Mouse (Mus musculus) right cerebral cortex, postnatal 36 days (tissue): ENCODE data around the gene Jak1.
"Not testable (repeated sequence)": the region's sequence is repeated elsewhere in the genome, so short reads cannot be mapped to it uniquely, and the experiment has no call there.

ENCODE experiments used
- DNase-seq, 2 experiments: peaks; one replicate each; pipeline ENCODE4 v3.0.0; 2022; ENCODE audit warnings: low spot score in 2 of 2, mixed read lengths in 1 of 2

Jak1 gene

DNA sequence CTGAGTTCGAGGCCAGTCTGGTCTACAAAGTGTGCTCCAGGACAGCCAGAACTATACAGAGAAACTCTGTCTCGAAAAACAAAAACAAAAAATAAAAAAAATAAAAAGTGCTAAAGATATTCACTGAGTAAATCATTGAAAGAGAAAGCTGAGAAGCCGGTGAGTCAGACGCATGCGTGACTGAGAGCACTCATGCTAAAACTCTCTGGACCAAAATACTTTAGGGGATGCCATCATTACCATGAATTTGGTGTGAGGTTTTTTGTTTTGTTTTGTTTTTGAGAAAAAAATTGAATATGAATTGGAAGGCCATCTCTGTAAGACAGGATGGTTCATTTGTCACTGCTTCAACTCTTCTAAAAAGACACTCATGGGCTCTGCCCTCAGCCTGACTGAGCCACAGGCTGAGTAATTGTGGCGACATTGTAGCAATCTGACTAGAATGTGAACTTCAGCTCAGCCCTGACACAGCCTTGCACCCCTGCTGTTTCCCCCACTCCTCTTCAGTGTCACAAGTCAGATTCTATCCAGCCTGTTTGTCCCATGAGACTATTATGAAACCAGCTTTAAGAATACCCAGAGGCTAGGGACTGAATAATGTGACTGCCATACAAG, 11.5 kb upstream of the Jak1 start:
- DNase-seq = no peak

DNA sequence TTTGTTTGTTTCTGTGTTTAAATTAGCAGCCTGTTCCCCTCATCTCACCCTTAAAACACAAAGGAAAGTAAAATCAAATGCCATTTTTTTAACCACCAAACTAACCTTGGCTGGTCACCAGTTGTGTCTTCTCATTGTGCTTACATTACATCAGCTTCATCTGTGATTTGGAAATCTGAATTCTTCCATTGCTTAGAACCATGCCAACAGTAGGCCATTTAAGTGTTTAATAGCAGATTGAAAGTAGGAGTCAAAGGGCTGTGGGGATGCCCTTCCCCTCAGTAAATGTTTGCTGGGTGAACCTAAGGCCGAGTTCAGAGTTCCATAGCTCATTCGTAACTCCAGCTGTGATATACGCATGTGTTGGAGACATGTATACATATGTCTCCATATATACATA, 10.8 kb upstream of the Jak1 start:
- no peak for DNase-seq

DNA sequence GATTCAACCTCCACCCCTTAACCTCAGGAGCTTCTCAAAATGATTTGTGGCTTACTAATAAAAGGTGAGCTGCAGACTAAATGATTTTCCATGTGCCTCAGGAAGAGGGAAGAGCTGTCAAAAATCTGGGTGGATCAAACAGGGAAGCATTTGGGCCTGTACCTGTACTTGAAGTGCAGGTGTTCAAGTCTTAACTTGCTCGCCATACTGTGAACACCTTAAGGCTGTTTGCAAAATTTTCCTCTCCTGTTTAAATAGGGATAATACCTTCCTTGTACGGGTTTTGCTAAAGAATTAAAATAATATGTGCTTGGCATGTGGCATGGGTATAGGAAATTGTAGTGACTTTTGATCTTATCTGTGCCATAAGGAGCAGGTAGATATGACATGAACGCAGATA, 5.7 kb upstream of the Jak1 start:
- DNase-seq = no peak

DNA sequence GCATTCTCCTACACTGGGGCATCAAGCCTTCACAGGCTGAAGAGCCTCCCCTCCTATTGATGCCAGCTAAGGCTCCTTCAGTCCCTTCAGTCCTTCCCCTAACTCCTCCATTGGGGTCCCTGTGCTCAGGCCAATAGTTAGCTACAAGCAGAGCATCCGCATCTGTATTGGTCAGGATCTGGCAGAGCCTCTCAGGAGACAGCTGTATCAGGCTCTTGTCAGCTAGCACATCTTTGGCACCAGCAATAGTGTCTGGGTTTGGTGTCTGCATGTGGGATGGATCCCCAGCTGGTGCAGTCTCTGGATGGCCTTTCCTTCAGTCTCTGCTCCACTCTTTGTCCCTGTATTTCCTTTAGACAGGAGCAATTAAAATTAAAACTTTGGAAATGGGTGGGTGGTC, 3.4 kb upstream of the Jak1 start:
- not testable (repeated sequence) for DNase-seq

DNA sequence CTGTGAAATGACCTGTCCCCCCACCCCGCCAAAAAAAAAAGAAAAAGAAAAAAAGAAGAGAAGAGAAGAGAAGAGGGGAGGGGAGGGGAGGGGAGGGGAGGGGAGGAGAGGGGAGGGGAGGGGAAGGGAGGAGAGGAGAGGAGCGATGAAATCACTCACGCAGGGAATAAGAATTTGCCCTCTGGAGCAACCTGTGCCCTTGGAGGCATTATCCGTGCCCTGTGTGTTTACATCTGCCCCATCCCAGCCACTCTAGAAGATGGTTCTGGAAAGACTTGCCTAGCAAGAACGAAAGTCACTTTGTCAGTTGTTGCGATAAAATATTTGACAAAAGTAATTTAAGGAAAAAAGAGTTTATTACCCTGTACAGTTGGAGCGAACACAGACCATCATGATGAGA, 441 bp upstream of the Jak1 start:
- DNase-seq = no peak

DNA sequence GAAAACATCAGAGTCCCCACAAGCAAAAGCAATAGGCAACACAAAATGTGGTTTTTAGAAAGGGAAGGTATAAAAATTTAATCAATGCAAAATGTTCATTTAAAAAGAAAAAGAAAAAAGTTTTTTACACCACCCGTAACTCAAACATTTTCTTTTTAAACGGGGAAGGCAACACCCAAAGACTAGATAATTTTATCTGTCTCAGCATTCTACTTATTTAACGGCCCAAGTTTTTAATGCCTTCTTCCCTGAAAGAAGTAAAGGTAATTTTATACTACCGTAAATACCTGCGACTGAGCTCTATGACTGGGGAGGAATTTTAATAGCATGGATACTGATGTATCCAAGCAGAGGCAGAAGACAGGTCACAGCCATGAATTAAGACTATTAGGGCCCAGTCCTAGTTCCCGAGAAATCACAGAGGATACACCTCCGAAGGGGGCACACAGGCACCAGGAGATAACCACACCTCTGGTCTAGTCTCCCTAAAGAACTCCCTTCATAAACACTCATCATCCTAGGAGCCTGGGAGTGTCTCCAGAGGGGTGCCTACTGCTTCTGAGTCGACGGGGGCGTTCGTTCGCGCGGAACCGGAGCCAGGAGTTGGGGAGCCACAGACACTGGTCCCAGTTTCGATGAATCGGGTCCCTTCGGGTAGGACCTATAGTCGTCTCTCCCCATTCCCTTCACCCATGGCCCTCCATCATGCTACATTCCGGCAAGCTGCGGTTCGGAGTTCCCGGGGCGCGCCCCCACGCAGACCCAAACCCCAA, 928 bp downstream of the Jak1 start:
- peak in 1 of 2 experiments; percentile 28 for DNase-seq

DNA sequence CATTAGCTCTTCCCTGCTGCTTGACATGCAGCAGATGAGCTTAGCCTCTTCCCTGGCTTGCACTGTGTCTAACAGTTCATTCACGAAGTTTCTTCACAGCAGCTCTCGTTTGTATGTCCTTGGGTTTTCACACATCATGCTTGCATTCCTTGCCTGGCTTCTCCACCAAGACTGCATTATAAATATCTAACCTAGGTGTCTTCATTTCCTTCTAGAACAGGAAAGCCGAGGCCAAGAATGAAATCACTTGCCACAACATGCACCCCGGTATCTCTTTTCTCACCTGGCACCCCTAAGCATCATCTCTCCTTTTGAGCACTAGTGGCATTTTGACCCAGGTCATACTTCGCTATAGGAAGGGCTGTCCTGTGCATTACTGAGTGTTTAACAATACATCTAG, 3.5 kb downstream of the Jak1 start:
- no peak for DNase-seq

DNA sequence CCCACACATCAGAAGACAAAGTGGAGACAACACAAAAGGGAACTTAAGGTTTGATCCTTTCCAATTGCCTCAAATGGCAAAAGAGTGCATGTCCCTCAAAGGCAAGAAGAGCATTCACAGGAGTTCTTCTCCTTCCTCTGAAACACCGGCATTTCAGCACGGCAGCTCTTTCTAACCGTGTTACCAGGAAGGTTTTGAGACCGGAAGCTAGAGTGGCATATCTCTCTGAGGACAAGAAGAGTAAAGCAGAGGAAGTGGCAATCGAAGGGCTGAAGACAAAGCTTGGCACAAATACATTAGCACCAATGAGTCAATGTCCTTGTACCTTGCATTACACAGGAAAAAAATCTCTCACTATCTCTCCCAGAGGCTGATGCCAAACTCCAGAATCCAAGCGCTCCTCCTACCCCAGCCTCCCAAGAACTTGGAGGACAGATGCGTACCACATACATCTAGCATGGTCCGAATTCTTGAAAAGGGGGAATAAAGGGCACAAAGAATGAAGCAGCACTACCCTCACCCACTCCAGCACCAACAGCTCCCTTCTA, 4.3 kb downstream of the Jak1 start:
- DNase-seq = no peak

DNA sequence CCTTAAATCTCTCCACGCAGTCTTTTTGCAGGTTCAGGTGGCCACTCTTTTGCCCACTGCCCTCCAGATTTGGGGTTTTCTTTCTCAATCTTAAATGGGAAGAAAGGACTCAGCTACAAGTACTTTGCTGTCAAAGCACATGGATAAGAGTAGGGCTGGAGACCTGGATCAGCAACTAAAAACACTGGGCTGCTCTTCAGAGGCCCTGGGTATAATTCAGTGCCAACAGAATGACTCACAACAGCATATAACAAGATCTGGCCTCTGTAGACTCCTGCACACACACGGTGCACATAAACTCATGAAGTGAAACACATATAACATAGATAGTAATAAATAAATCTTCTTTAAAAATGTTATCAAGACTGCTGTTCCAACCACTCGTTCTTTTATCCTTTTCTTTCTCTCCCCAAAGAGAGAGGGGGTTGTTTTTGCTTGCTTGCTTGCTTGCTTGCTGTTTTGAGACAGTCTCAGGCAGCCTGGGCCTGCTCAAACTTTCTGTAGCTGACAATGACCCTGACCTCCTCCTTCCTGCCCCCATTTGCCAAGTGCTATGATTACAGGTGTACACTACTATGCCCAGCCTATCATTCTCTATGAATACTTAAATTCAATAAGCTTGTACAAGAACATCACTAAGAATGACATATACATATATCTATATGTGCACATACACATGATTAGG, 8.4 kb downstream of the Jak1 start:
- no peak for DNase-seq

DNA sequence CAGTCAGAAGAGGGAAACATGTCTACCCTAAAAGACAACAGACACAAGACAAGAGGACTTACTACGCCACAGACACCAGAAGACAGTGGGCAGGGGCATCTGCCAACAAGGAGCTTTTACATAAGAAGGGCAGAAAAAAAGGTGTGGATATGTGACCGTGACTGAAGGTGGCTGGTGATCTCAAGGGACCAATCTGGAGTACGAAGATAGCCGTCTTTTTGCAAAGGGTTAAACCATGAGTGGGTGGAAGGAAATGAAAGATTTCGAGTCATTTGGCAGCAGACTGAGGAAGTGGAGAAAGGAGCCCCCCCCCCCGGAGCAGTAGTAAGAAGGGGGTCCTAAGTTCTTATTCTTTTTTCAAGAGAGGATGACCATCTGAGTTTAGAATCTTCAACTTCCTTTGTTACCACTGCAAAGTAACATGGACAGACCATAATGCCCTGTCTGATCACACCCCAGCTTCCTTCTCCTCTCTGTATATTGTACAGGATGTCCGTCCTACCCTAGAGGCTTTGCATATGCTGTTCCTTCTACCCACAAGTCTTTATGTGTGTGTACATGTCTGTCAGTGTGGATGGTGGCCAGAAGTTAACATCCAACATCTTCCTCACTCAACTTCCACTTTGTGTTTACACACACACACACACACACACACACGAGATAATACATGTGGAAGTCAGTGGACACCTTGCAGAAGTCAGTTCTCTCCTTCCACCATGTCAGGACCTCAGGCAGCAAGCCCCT, 10.3 kb downstream of the Jak1 start:
- DNase-seq = no peak

DNA sequence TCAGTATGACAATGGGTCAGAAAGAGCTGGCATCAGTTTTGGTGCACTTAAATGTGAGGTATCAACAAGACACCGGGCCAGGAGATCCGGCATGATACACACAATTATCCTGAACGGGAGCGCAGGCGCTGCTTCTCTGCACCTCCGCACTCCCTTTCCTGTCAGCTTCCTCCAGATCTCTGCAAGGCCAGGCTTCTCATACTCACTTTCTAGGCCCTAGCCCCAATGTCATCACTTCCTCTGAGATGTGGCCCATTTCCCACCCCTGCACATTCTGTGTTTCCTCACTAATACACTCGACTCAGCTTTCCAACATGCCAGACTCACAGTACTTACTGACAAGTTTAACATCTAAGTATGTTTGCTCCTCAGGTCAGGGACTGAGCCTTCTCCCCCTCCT, 11.1 kb downstream of the Jak1 start:
- DNase-seq = no peak

DNA sequence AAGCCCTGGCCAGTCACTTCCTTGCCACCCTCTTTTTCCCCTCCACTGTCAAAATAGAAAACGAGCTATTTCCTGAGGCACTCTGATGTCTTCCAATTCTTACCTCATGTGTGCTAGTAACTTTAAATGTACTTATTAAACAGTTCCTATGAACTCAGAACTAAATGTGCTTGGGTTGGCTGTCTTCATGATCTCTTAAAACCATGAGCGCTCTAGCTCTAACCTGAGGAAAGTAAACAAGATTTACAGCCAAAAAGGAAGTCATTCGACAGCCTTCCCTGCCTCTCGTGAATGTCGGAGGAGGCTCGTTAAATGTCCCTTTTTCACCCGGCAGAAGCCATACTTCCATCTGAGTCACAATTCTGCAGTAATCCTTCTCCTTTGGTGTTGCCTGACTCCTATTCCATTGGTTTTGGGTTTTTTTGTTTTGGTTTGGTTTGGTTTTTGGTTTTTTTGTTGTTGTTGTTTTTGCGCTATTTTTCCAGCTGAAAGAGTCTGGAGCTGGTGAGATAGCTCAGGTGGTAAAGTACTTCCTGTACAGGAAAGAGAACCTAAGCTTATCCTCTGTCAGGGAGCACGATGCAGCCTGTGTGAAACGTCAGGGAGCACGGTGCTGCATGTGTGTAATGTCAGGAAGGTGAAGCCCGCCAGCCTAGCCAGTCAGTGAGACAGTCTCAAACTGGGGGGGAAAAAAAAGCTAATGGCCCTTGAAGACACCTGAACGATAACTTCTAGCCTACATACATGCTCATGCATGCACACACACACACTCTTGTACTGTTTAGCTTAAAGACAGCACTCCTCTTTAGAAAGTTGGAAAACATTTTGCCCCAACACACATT, 12.1 kb downstream of the Jak1 start:
- no peak for DNase-seq

DNA sequence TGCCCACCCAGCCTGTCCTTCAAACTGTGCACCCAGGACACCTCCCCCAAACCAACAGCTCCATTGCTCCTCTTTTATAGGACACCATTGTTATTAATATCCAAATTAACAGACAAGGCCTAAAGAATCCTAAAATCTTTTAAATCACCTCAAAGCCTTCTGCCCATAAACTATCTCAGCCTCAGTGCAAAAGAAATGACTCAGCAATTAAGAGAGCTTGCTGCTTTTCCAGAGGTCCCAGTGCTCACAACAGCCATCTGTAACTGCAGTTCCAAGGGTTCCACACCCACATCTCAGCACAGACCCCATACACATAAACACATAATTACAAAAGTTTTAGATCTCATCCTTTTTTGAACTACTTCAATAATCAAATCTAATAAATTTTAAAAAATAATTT, 13.1 kb downstream of the Jak1 start:
- no peak for DNase-seq

DNA sequence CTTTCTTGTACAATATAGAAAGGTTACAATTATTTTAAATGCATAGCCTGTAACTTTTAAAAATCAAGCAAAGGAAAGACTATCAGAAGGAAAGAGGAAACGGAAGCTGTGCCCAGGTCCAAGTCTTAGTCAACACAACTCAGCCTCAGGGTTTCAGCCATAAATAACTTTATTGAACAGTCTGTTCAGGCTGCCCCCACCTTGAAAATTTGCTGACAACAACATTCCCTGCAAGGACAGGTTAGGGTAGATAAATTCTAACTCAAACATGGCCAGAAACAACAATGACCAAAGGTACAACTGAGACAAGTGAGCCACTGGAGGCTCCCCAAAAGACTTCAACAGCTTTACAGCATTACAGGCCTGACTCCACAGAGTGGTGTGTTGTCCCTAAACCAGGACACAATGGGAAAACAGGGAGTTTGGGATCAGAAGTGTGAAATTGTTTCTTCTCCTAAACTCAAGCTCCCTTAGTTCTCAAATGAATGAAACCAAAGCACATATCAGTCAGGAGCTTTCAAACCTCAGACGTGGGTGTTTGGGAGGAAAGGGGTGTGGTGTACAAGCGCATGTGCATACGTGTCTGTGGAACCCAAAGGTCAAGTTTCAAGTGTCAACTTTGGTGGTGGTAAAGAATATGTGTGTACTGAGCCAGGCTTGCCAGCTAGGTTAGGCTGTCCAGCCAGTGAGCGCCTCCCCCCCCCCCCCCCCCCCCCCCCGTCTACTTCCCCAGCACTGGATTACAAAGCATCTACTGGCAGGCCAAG, 14.9 kb downstream of the Jak1 start:
- DNase-seq = no peak

DNA sequence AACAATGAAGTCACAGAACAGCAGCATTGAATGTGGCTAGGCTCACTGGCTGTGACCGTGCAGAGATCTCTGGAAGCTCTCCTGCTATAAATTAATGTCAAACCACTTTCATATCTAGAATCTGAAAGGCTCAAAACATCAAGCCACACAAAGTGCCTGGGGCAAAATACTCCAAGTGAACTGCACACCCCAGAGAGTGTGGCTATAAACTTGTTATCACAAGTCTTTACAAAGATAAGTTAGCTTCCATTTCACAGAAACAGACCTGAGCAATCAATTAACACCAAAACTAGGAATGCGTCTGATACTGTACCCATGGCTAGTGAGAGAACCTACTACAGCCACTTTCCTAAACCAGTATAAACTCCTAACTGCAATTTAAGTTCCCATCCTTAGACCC, 17.7 kb downstream of the Jak1 start:
- no peak for DNase-seq

DNA sequence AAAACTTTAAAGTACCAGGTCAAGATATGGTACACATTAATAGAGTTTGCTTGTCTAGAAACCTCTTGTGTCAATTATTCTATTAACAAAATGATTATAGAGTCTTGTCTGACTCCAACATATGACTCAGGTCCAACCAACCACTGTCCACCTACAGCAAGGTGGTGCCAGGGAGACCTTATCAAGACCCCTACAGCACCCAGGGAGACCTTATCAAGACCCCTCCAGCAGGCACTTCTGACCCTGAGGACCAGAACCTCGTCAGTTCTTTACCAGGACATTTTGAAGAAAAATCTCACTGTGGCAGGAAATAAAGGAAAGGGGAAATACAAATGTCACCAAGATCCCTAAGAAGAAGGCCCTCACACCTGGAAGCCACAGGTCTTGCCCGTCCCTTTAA, 18.5 kb downstream of the Jak1 start:
- no peak for DNase-seq

DNA sequence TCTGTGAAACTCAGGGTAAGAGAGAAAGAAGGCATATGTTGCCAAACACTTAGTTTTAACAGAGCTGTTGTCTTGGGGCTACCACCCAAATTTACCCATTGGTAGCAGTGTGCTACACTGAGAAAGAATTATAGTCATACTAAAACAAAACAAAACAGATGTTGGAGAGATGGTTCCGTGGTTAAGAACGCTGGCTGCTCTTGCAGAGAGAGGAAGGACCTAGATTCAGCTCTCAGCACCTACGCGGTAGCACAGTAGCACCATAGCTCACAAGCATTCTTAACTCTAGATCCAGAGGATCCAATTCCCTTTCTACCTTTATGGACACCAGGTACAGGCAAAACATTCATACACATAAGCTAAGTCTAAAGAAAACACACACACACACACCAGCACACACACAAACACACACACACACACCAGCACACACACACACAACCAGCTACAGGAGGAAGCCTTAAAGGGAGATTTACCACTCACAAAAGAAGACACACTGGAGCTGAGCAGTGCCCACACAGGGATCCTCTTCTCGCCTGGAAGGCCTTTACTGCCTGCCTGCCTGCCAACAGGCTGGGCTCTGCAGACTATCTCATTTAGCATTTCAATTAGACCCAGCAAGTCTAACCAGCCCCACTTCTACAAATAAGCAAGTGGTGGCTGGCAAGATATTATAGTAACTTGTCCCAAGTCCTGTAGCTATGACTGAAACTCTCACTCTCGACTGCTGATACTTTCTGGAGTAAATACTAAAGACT, 20.6 kb downstream of the Jak1 start:
- DNase-seq = peak; percentile 17 to 34

DNA sequence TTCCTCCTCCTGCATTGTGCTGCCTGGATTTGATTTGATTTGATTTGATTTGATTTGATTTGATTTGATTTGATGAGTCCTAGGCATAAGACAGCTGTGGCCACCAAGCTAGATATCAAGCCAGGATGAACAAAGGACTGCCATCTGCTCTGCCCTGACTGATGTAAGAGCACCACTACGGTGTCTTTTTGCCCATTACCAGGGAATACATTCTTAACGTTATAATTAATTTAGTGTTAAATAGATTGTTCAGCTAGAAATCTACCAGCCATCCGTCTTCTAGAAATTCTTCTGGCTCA, 24.3 kb downstream of the Jak1 start:
- no peak for DNase-seq

DNA sequence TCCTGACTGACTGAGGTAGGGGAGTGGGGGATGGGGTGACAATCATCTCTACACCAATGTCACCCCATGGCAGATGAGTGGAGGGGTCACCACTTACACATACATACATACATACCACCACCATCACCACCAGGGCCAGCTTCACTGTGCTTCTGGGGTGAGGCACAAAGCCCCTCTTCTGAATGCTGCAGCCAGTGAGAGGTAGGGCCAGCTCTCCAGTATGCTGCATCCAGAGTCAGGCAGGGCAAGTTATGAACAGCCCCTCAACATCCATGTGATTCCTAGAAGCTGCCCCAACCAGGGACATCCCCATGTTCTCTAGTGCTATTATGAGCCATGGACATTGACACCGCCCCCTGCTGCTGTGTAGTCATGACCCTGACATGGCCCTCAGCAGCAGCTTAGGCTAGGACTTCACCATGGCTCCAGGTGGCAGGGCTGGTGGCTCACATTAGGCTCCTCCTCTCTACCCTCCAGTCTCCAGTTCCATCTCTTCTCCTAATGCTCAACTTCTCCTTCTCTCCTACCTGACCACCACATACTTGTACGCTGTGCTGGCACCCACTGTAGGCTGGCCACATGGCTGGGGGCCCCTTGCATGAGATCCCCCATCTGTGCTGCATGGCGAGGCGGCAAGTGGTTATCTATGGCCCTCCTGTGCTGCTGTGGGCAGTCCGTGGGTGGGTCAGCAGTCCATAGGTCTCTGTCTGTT, 24.8 kb downstream of the Jak1 start:
- no peak for DNase-seq
